Mouse (Mus musculus) cerebellum, adult 18-20 months (tissue): ENCODE measurements around the gene Hecw2.

Experiments used
- DNase-seq, 2 experiments: peaks; one replicate each; pipeline ENCODE4 v3.0.0; 2021

Gene Hecw2

GRCm38 (mm10) chr1:53823687-53824445 is 371.1 kb downstream of the Hecw2 start:
- no peak for DNase-seq

- no peak for DNase-seq
Observed at GRCm38 (mm10) chr1:53821983-53822382, 373.0 kb downstream of the Hecw2 start.

- DNase-seq, result no peak
Observed at GRCm38 (mm10) chr1:53820041-53820632, 374.8 kb downstream of the Hecw2 start.

GRCm38 (mm10) chr1:53818072-53818862 is 376.7 kb downstream of the Hecw2 start:
- DNase-seq, result no peak

- no peak for DNase-seq
Observed at GRCm38 (mm10) chr1:53816353-53816752, 378.6 kb downstream of the Hecw2 start.

- DNase-seq, result no peak
Observed at GRCm38 (mm10) chr1:53814077-53814705, 380.8 kb downstream of the Hecw2 start.

- DNase-seq, result no peak
Observed at GRCm38 (mm10) chr1:53811919-53812318, 383.0 kb downstream of the Hecw2 start.

- DNase-seq, result no peak
Observed at GRCm38 (mm10) chr1:53808229-53808628, 386.7 kb downstream of the Hecw2 start.

- DNase-seq, result no peak
Observed at GRCm38 (mm10) chr1:53797811-53798210, 397.2 kb downstream of the Hecw2 start.

GRCm38 (mm10) chr1:53797074-53797473 is 397.9 kb downstream of the Hecw2 start:
- DNase-seq, result no peak

- no peak for DNase-seq
Observed at GRCm38 (mm10) chr1:53796271-53796670, 398.7 kb downstream of the Hecw2 start.

- no peak for DNase-seq
Observed at GRCm38 (mm10) chr1:53795591-53795990, 399.4 kb downstream of the Hecw2 start.

- no peak for DNase-seq
Observed at GRCm38 (mm10) chr1:53795081-53795480, 399.9 kb downstream of the Hecw2 start.

- no peak for DNase-seq
Observed at GRCm38 (mm10) chr1:53794279-53794678, 400.7 kb downstream of the Hecw2 start.

- DNase-seq, result no peak
Observed at GRCm38 (mm10) chr1:53791343-53791742, 403.6 kb downstream of the Hecw2 start.

- peak; percentile 63 to 66 for DNase-seq
Observed at GRCm38 (mm10) chr1:53784721-53785418, 410.1 kb downstream of the Hecw2 start, which contains the start of gene Stk17b. TSS of gene Stk17b (minus strand) at chr1:53785224.

GRCm38 (mm10) chr1:53784291-53784720 is 410.7 kb downstream of the Hecw2 start:
- peak; percentile 2 to 7 for DNase-seq

- no peak for DNase-seq
Observed at GRCm38 (mm10) chr1:53782956-53783355, 412.0 kb downstream of the Hecw2 start.

GRCm38 (mm10) chr1:53782079-53782478 is 412.9 kb downstream of the Hecw2 start:
- no peak for DNase-seq

GRCm38 (mm10) chr1:53781311-53781710 is 413.7 kb downstream of the Hecw2 start:
- DNase-seq, result no peak

- no peak for DNase-seq
Observed at GRCm38 (mm10) chr1:53776176-53776905, 418.6 kb downstream of the Hecw2 start.

GRCm38 (mm10) chr1:53775545-53775944 is 419.4 kb downstream of the Hecw2 start:
- no peak for DNase-seq
